Mouse (Mus musculus) heart, adult 18-20 months (tissue): ENCODE measurements around the gene Kcnh6. TPM values are rescaled to one million over a fixed set of nuclear protein-coding genes. Genes with fewer than 3 reads are reported as not detected.

Experiments used
- DNase-seq, 2 experiments: peaks; one replicate each; pipeline ENCODE4 v3.0.0; 2021 to 2022; ENCODE audit warnings: mixed read lengths in 1 of 2
- long read RNA-seq, 2 experiments: library from polyadenylated mRNA; stranded (forward); transcript quantifications; one replicate each; pipeline ENCODE4 v2.0.0; 2021
- total RNA-seq, 2 experiments: library from RNA; stranded (reverse); gene quantifications; 2 replicates each; pipeline ENCODE4 v1.2.3; 2021

Gene Kcnh6
- under 1 TPM in 1 of 2 experiments, not detected in 1; 0.15 TPM for total RNA-seq
- long read RNA-seq, experiment 1 = 0 reads
- long read RNA-seq, experiment 2 = 0 reads

DNA sequence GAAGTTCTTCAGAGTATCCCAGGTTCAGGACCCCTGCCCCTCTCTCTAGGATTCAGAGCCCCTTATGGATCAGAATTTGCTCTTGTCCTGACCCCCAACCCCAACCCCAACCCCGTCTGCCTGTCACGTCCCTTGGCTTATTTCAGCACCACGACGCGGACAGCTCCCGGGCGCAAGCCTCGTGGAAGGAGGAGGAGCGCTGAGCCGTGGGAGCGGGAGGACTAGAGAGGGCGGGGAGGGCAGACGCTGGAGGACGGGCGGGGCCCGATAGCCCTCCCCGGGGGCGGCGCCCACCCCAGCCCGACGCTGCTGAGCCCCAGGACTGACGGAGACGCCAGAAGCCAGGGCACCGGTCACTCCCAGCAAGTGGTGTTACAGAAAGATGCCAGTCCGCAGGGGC lies at the start of gene Kcnh6:
Gene Kcnh6, plus strand, starts transcription at position 304 of the 400 bp plus-strand sequence.
- DNase-seq = peak; percentile 44 to 85

GRCm38 (mm10) chr11:105958566-105958965 lies 49.4 kb upstream of the Kcnh6 start:
- DNase-seq = no peak

DNA sequence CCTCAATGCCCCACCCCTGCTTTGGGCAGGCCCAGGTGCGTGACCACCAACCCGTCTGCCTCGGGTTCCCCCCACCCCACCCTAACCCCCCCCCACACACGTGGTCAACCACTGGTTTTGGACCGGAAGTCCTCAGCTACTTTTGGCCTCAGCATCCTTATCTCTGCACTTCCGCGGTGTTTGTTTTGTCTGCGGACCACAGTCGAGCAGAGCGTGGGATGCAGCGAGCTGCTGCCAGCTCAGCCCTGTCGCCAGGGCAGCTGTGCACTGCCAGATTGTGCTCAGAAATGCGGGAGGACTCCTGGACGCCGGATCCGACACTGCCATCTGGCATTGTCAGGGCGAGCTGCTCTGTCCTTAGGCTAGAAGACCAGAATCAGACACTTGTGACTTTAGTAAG lies 48.6 kb upstream of the Kcnh6 start:
- DNase-seq = peak in 1 of 2 experiments; percentile 62

DNA sequence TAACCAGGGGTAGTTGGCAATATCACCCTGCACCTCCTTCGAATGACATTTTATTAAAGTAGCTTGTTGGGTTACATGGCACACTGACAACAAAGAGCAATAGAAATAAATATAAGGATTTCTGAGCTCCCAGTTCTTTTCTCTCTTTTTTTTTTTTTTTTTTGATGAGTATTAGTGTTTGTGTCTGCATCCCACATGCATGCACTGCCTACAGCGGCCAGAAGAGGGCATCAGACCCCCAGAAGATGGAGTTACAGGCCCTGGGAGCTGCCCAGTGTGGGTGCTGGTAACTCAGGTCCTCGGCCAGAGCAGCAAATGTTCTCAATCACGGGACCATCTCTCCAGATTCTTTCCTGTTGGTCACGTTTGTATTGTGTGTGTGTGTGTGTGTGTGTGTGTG lies 43.2 kb upstream of the Kcnh6 start:
- DNase-seq = no peak

GRCm38 (mm10) chr11:105966288-105966687 lies 41.6 kb upstream of the Kcnh6 start:
- no peak for DNase-seq

- peak; percentile 58 to 64 for DNase-seq
These were observed 40.0 kb upstream of the Kcnh6 start, which contains the start of gene Ace for GRCm38 (mm10) chr11:105967741-105968574. TSS of gene Ace (plus strand) at chr11:105967945.

DNA sequence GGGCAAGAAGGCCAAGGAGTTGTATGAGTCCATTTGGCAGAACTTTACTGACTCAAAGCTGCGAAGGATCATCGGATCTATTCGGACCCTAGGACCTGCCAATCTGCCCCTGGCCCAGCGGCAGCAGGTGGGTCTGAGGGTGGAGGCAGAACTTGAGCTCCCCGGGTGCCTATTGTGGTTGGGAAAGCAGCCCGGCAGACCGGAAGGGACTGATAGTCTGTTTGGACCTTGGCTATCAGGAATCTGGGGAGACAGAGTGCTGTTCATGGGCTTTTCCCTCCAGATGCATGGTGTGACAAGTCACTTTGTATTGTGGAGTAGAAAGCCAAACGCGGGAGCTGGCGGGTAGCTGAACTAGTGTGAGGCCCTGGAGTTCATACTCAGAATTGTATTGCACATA lies 39.0 kb upstream of the Kcnh6 start:
- DNase-seq = peak; percentile 42 to 52

DNA sequence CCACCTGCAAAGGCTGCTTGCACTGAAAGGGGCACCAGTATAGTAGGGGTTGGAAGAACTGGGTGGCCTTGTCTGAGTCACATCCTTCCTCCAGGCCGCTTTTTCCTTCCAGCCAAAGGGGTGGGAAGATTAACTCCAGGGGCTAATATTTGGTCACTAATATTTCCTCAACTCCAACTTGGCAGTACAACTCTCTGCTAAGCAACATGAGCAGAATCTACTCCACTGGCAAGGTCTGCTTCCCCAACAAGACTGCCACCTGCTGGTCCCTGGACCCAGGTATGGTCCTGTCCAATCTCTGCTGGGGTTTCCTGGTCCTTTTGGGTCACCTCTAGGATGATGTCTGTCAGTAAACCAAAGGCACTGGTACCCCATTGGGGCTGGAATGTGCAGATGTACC lies 38.4 kb upstream of the Kcnh6 start:
- DNase-seq = peak; percentile 83 to 84

- no peak for DNase-seq
These were observed 33.3 kb upstream of the Kcnh6 start for GRCm38 (mm10) chr11:105974593-105974992.

- DNase-seq = no peak
These were observed 32.9 kb upstream of the Kcnh6 start for GRCm38 (mm10) chr11:105975050-105975449.

- no peak for DNase-seq
These were observed 32.3 kb upstream of the Kcnh6 start for GRCm38 (mm10) chr11:105975636-105976035.

GRCm38 (mm10) chr11:105978232-105978631 lies 29.7 kb upstream of the Kcnh6 start:
- DNase-seq = no peak

- no peak for DNase-seq
These were observed 29.3 kb upstream of the Kcnh6 start for GRCm38 (mm10) chr11:105978634-105979033.

GRCm38 (mm10) chr11:105984452-105984851 lies 23.5 kb upstream of the Kcnh6 start:
- no peak for DNase-seq

GRCm38 (mm10) chr11:105987446-105987845 lies 20.5 kb upstream of the Kcnh6 start:
- DNase-seq = peak in 1 of 2 experiments; percentile 21

DNA sequence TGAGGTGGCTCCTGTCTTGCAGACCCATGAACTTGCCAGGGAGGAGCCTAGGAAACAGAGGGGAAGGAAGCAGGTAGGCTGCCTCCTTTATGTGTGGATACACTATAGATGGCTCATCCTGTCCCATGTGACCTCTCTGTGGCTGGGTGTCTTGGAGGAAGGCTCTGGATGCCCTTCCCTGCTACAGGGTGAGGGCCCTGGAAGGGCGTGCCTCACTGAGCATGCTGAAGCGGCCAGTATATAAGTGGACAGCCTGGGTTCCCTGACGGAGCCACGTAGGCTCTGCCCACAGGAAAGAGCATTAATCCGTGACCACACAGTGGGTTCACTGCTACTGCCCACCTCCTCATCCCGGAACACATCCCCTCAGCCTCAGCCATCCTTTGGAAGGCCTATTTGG lies 18.5 kb upstream of the Kcnh6 start:
- no peak for DNase-seq

DNA sequence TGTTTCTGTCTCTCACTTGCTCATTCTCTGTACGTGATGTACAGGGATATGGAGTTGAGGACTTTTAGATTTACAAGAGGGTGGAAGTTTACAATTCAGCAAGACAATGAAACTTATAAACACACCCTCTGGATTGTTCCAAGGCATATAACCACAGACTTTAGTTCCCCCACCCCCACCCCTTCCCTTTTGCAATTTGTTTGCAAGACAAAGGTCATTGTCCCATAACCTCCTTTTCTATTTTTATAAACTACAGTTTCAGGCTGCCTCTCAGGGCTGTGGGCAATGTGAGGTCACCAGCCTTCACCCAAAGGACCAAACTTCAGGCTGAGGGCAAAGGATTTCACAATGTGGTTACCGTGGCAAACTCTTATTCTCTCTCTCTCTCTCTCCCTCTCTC lies 17.7 kb upstream of the Kcnh6 start:
- no peak for DNase-seq

- DNase-seq = no peak
These were observed 13.5 kb upstream of the Kcnh6 start, which contains the start of gene Ace3 for GRCm38 (mm10) chr11:105994375-105994774. TSS of gene Ace3 (plus strand) at chr11:105994675.

GRCm38 (mm10) chr11:106000062-106000461 lies 7.9 kb upstream of the Kcnh6 start:
- no peak for DNase-seq

GRCm38 (mm10) chr11:106001718-106002117 lies 6.2 kb upstream of the Kcnh6 start:
- DNase-seq = peak in 1 of 2 experiments; percentile 38

- no peak for DNase-seq
These were observed 3.3 kb upstream of the Kcnh6 start for GRCm38 (mm10) chr11:106004576-106004975.

- DNase-seq = no peak
These were observed 2.0 kb upstream of the Kcnh6 start for GRCm38 (mm10) chr11:106005970-106006369.

GRCm38 (mm10) chr11:106012711-106013110 lies 4.8 kb downstream of the Kcnh6 start:
- no peak for DNase-seq
